Mouse (Mus musculus): ENCODE data around the gene Cel.

The Cel gene

GRCm38 (mm10) chr2:28536766-28537633 is 26.2 kb downstream of the Cel start:
- DNase-seq, result peak in 1 of 2 experiments; percentile 20

GRCm38 (mm10) chr2:28536166-28536565 is 27.0 kb downstream of the Cel start:
- no peak for DNase-seq

- no peak for DNase-seq
Measured at GRCm38 (mm10) chr2:28535650-28536049, 27.6 kb downstream of the Cel start.

GRCm38 (mm10) chr2:28535263-28535540 is 28.0 kb downstream of the Cel start:
- no peak for DNase-seq

- DNase-seq, result no peak
Measured at GRCm38 (mm10) chr2:28534436-28535262, 28.6 kb downstream of the Cel start.

GRCm38 (mm10) chr2:28533901-28534435 is 29.2 kb downstream of the Cel start:
- no peak for DNase-seq

- DNase-seq, result peak; percentile 93 to 94
Measured at GRCm38 (mm10) chr2:28532938-28533771, 30.0 kb downstream of the Cel start.

- no peak for DNase-seq
Measured at GRCm38 (mm10) chr2:28530311-28530710, 32.9 kb downstream of the Cel start.

GRCm38 (mm10) chr2:28529856-28530255 is 33.3 kb downstream of the Cel start:
- DNase-seq, result no peak

- no peak for DNase-seq
Measured at GRCm38 (mm10) chr2:28528354-28528730, 34.9 kb downstream of the Cel start.

- DNase-seq, result no peak
Measured at GRCm38 (mm10) chr2:28527436-28528353, 35.5 kb downstream of the Cel start.

GRCm38 (mm10) chr2:28525943-28526876 is 37.0 kb downstream of the Cel start:
- DNase-seq, result peak; percentile 66 to 74

- peak; percentile 55 to 57 for DNase-seq
Measured at GRCm38 (mm10) chr2:28525219-28525942, 37.8 kb downstream of the Cel start.

GRCm38 (mm10) chr2:28524406-28524805 is 38.8 kb downstream of the Cel start:
- DNase-seq, result no peak

GRCm38 (mm10) chr2:28523643-28524117 is 39.5 kb downstream of the Cel start:
- no peak for DNase-seq

GRCm38 (mm10) chr2:28522166-28522565 is 41.0 kb downstream of the Cel start:
- DNase-seq, result no peak

- DNase-seq, result no peak
Measured at GRCm38 (mm10) chr2:28521571-28522151, 41.5 kb downstream of the Cel start.

GRCm38 (mm10) chr2:28520581-28520980 is 42.6 kb downstream of the Cel start:
- DNase-seq, result no peak

- DNase-seq, result peak; percentile 62 to 69
Measured at GRCm38 (mm10) chr2:28518231-28518630, 45.0 kb downstream of the Cel start.

Data from B cell, adult 2 months (primary cell).